Mouse (Mus musculus) embryonic facial prominence, embryonic 14.5 days (tissue): ENCODE measurements around the gene Slc24a3. TPM values are rescaled to one million over a fixed set of nuclear protein-coding genes. Genes with fewer than 3 reads are reported as not detected.

Experiments
- ATAC-seq: fragments of 200-750 bp; cut with Nextera tagmentation; 2 replicates; pipeline ENCODE4 v1.8.0; 2017; ENCODE audit warnings: low read depth, moderate number of reproducible peaks, moderate TSS enrichment
- DNase-seq: peaks from one replicate; pipeline ENCODE4 v3.0.0-alpha.2; 2015; ENCODE audit warnings: low spot score
- H3K27ac ChIP-seq: fragments of 300-500 bp; sonication (generic); replicated peaks from 2 replicates; pipeline ENCODE4 v1.5.1; 2014; ENCODE audit warnings: low read depth, mild to moderate bottlenecking, low read length, moderate library complexity
- H3K27me3 ChIP-seq: fragments of 300-500 bp; sonication (generic); replicated peaks from 2 replicates; pipeline ENCODE4 v1.6.1; 2014; ENCODE audit warnings: low read length; ENCODE audit not compliant: control insufficient read depth, insufficient read depth
- H3K36me3 ChIP-seq: fragments of 300-500 bp; sonication (generic); 2 replicates; pipeline ENCODE4 v1.6.1; 2014; ENCODE audit warnings: low read length, mixed read lengths; ENCODE audit not compliant: control insufficient read depth, insufficient read depth
- H3K4me1 ChIP-seq: fragments of 300-500 bp; sonication (generic); 2 replicates; pipeline ENCODE4 v1.6.1; 2014; ENCODE audit warnings: antibody characterized with exemption, low read length; ENCODE audit not compliant: control insufficient read depth, insufficient read depth
- H3K4me2 ChIP-seq: fragments of 300-500 bp; sonication (generic); 2 replicates; pipeline ENCODE4 v1.6.1; 2014; ENCODE audit warnings: low read depth, mild to moderate bottlenecking, low read length, moderate library complexity, mixed read lengths
- H3K4me3 ChIP-seq: fragments of 300-500 bp; sonication (generic); 2 replicates; pipeline ENCODE4 v1.5.1; 2014; ENCODE audit warnings: low read depth, mild to moderate bottlenecking, low read length
- H3K9ac ChIP-seq: fragments of 300-500 bp; sonication (generic); 2 replicates; pipeline ENCODE4 v1.6.1; 2014; ENCODE audit warnings: low read depth, mild to moderate bottlenecking, low read length, moderate library complexity, mixed read lengths
- H3K9me3 ChIP-seq: fragments of 300-500 bp; sonication (generic); 2 replicates; pipeline ENCODE4 v1.6.1; 2016; ENCODE audit warnings: low read length; ENCODE audit not compliant: control insufficient read depth
- WGBS: fragments of 180-500 bp; shearing (Covaris S2); extraction: QIAGEN DNeasy Blood & Tissue Kit; methylation state at CpG from one replicate; pipeline ENCODE4 v1.1.7; 2014; 5-methylcytosine and 5-hydroxymethylcytosine counted together
- polyA plus RNA-seq: library from polyadenylated mRNA; unstranded; fragments of >200 nt; fragmentation: Nextera tagmentation; extraction: Ambion mirVana; gene quantifications from 2 replicates; pipeline ENCODE4 v1.2.1, GENCODE M21; 2014

Slc24a3 gene
- polyA plus RNA-seq, 1 experiment from 2014 or later, result 6.4 TPM

DNA sequence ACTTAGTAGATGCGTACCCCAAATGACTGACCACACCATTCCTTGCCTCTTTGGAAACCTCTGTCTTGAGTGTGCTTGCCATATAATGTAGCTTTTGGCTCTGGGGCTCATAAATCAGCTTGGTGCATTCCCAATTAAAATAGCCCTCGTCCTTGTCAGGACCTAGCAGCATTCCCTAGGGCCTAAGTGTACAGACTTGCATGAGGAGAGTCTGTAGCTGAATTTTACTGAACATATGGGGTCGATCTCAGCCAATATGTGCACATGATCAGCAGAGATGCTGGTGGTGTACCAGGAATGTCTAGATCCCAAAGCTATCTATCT lies 254.3 kb downstream of the Slc24a3 start:
- Histone ChIP-seq H3K9me3 (no peaks in the 10 kb centered on the region), H3K4me2 (no peak overlapping the region), H3K9ac (no peak overlapping the region), H3K4me3 (no peak overlapping the region), H3K27me3 (no peaks in the 10 kb centered on the region), H3K27ac (no peak overlapping the region), H3K4me1 (no peaks in the 10 kb centered on the region), H3K36me3 (no peaks in the 10 kb centered on the region)
- no peak for ATAC-seq
- DNase-seq, result no peak
- 68% methylated on average over 3 of the region's 3 CpGs for WGBS

DNA sequence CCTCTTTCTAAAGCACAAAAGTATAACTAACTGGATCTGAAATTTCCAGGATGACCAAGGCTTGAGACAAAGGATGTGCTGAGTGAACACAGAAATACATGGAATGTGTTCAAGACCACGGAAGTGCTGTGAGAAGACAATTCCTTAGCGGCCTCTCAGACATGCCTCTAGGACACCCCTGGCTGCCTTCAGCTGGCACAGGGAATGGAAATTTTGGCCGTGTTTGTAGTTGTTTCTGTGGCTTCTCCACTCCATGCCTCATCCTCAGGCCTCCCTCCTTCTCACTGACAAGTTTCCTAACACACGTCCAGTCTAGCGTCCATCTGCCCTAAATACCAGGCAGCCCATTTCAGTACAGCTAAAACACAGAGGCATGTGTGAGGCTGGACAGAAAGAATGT lies 262.4 kb downstream of the Slc24a3 start:
- no peak for DNase-seq
- Histone ChIP-seq H3K36me3 (no peaks in the 10 kb centered on the region), H3K4me3 (no peak overlapping the region), H3K9me3 (no peaks in the 10 kb centered on the region), H3K4me2 (no peak overlapping the region), H3K27ac (no peak overlapping the region), H3K27me3 (no peaks in the 10 kb centered on the region), H3K9ac (no peak overlapping the region), H3K4me1 (no peaks in the 10 kb centered on the region)
- 87% methylated on average over 5 of the region's 5 CpGs for WGBS
- ATAC-seq, result no peak

DNA sequence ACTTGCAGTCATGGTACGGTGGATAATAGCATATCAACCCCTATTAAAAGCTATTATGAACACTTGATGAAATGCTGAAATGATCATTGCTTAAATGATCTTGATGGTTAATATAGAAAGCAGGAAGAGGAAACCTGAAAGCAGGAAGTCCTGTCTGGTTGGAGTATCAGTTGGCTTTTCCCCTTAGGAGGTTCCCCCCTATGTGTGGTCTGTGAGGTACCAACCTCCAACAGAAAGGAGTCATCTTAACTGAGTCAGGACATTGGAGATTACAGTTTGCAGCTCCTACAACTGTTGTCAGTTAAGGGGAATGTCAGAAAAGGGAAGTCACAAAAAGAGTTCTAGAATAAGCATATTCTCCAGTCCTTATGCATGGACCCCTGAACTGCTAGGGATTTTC lies 266.5 kb downstream of the Slc24a3 start:
- no peak overlapping the region for H3K27ac ChIP-seq
- H3K4me2 ChIP-seq, result no peak overlapping the region
- no peaks in the 10 kb centered on the region for H3K4me1 ChIP-seq
- 92% methylated on average over 1 of the region's 1 CpGs for WGBS
- ATAC-seq, result no peak
- DNase-seq, result no peak
- no peaks in the 10 kb centered on the region for H3K36me3 ChIP-seq
- H3K27me3 ChIP-seq, result no peaks in the 10 kb centered on the region
- H3K9ac ChIP-seq, result no peak overlapping the region
- no peak overlapping the region for H3K4me3 ChIP-seq
- no peaks in the 10 kb centered on the region for H3K9me3 ChIP-seq

DNA sequence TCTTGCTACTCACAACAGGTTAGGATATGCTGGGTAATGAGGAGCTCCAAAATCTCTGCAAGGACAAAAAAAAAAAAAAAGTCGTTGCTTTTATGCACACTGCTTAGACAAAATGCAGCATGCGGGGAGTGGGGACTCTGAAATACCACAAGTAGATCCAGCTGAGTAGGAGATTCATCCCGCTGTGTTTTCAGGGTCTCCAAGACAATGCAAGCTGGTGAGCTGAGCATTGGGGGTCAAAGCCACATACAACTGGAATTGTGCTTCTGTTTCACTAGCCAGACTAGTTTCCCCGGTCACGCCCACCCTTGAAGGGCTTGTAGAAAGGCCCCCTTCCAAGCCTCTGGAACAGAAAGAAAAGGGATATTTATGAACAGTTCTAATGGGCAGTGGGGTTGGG lies 270.8 kb downstream of the Slc24a3 start:
- Histone ChIP-seq H3K9ac (no peak overlapping the region), H3K27me3 (no peaks in the 10 kb centered on the region), H3K36me3 (no peaks in the 10 kb centered on the region), H3K9me3 (no peaks in the 10 kb centered on the region), H3K4me1 (no peaks in the 10 kb centered on the region), H3K4me3 (no peak overlapping the region), H3K4me2 (no peak overlapping the region), H3K27ac (no peak overlapping the region)
- ATAC-seq (no peak), DNase-seq (no peak)
- WGBS, result 60% methylated on average over 5 of the region's 5 CpGs

GRCm38 (mm10) chr2:145439755-145440154 lies 272.2 kb downstream of the Slc24a3 start:
- ATAC-seq, result no peak
- 100% methylated on average over 1 of the region's 1 CpGs for WGBS
- no peak for DNase-seq

DNA sequence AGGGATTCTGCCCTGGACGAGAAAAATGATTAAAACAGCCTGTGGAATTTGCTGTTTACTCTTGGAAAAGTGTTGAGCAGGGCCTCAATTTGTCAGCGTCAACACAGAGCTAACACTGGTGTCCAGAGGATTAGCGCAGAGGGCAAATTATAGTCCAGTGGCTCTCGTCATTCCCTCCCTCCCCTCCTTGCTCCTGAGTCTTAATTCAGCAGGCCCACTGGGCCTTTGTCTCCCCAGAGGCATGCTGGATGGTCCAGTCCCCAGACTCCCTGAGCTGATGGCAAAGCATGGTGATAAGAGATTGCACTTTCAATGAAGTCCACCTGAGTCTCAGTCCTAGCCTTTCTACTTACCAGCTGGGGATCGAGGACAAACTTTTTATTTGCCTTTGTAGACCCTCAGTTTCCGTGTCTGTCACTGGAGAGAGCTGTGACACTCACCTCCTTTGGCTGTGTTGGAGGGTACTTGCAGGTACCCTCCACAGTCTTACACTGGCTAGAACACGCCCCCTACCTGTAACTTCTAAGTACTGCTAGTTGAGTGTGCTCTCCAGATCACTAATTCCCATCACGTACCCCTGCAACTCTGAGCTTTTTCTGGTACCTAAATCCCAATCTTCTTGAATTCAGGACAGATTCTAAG lies 289.7 kb downstream of the Slc24a3 start:
- DNase-seq, result peak; percentile 2
- WGBS, result 40% methylated on average over 8 of the region's 8 CpGs
- Histone ChIP-seq H3K4me1 (0 out of 2 replicates have a peak, but pooled peaks cover 4% of the 10 kb centered on the region), H3K9me3 (no peaks in the 10 kb centered on the region), H3K27me3 (no peaks in the 10 kb centered on the region), H3K36me3 (no peaks in the 10 kb centered on the region), H3K4me2 (no peak overlapping the region), H3K9ac (no peak overlapping the region), H3K27ac (no peak overlapping the region), H3K4me3 (no peak overlapping the region)
- ATAC-seq, result no peak

More at GRCm38 (mm10) chr2:145439755-145440154, 272.2 kb downstream of the Slc24a3 start:
- H3K9ac ChIP-seq, result no peak overlapping the region
- H3K9me3 ChIP-seq, result no peaks in the 10 kb centered on the region
- no peak overlapping the region for H3K4me2 ChIP-seq
- H3K4me1 ChIP-seq, result no peaks in the 10 kb centered on the region
- H3K36me3 ChIP-seq, result no peaks in the 10 kb centered on the region
- no peaks in the 10 kb centered on the region for H3K27me3 ChIP-seq
- H3K27ac ChIP-seq, result no peak overlapping the region
- no peak overlapping the region for H3K4me3 ChIP-seq

- 0 out of 2 replicates have a peak, but pooled peaks have one; percentile 50 for ATAC-seq
- H3K4me3 ChIP-seq, result no peak overlapping the region
- H3K27ac ChIP-seq, result no peak overlapping the region
- 43% methylated on average over 3 of the region's 3 CpGs for WGBS
- DNase-seq, result peak; percentile 79
- H3K27me3 ChIP-seq, result no peaks in the 10 kb centered on the region
- 0 out of 2 replicates have a peak, but pooled peaks cover 4% of the 10 kb centered on the region for H3K4me1 ChIP-seq
- H3K4me2 ChIP-seq, result no peak overlapping the region
- no peaks in the 10 kb centered on the region for H3K36me3 ChIP-seq
- no peaks in the 10 kb centered on the region for H3K9me3 ChIP-seq
- H3K9ac ChIP-seq, result no peak overlapping the region
These were observed 293.4 kb downstream of the Slc24a3 start for GRCm38 (mm10) chr2:145460854-145461423.

- H3K4me2 ChIP-seq, result no peak overlapping the region
- no peak for DNase-seq
- H3K4me1 ChIP-seq, result 0 out of 2 replicates have a peak, but pooled peaks cover 4% of the 10 kb centered on the region
- H3K9ac ChIP-seq, result no peak overlapping the region
- WGBS, result 90% methylated on average over 2 of the region's 2 CpGs
- no peak for ATAC-seq
- H3K9me3 ChIP-seq, result no peaks in the 10 kb centered on the region
- H3K27me3 ChIP-seq, result no peaks in the 10 kb centered on the region
- H3K36me3 ChIP-seq, result no peaks in the 10 kb centered on the region
- no peak overlapping the region for H3K4me3 ChIP-seq
- H3K27ac ChIP-seq, result no peak overlapping the region
These were observed 294.7 kb downstream of the Slc24a3 start for GRCm38 (mm10) chr2:145462253-145462652.

DNA sequence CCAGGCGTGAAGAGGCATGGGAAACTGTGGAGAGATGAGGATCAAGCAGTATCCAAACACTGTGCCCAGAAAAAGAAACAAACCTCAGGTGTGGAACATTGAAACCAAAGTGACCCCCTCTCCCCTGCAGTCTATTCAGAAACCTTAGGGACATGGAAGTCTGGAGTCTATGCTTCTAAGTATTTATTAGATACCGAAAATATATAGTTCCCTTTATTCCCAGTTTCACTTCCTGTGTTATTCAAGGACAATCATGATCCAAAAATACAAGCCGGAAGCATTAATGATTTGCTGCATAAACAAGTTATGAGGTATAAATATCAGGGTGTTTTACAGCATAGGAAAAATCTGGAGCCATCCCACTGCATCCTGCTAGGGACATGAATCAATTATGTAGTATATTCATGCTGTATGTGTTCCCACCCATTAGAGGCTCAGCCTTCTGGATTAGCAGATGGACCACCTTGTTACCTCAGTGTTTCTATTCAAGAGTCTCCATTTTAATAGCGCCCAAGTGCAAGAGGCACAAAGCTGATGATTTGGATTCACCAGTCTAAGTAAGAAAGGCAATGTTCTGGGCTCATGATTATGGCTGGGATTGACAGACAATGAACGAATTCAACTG lies 301.3 kb downstream of the Slc24a3 start:
- no peaks in the 10 kb centered on the region for H3K9me3 ChIP-seq
- no peaks in the 10 kb centered on the region for H3K27me3 ChIP-seq
- DNase-seq (no peak), ATAC-seq (no peak)
- H3K9ac ChIP-seq, result no peak overlapping the region
- no peak overlapping the region for H3K4me3 ChIP-seq
- no peaks in the 10 kb centered on the region for H3K36me3 ChIP-seq
- H3K4me1 ChIP-seq, result no peaks in the 10 kb centered on the region
- WGBS, result 88% methylated on average over 5 of the region's 5 CpGs
- no peak overlapping the region for H3K27ac ChIP-seq
- H3K4me2 ChIP-seq, result no peak overlapping the region
